Mouse (Mus musculus) bone marrow macrophage, adult 2 months (primary cell): Measurements from ENCODE around the gene Bri3bp.

Source experiments
- CTCF ChIP-seq: IDR thresholded peaks from 2 replicates; pipeline ENCODE4 v1.5.1; 2012; ENCODE audit warnings: low read depth, mild to moderate bottlenecking, low read length, moderate library complexity
- POLR2A ChIP-seq: IDR thresholded peaks from 2 replicates; pipeline ENCODE4 v1.6.1; 2012; ENCODE audit warnings: mild to moderate bottlenecking, low read depth, low read length, borderline replicate concordance

GRCm38 (mm10) chr5:125407910-125408575 is 33.3 kb upstream of the Bri3bp start:
- no peak for TF ChIP-seq POLR2A
- TF ChIP-seq CTCF, result no peak
